Mouse (Mus musculus): Measurements from ENCODE around the gene Rara.
A peak's percentile ranks its signal among the peaks of the same experiment; 100 is the strongest.

Gene Rara

DNA sequence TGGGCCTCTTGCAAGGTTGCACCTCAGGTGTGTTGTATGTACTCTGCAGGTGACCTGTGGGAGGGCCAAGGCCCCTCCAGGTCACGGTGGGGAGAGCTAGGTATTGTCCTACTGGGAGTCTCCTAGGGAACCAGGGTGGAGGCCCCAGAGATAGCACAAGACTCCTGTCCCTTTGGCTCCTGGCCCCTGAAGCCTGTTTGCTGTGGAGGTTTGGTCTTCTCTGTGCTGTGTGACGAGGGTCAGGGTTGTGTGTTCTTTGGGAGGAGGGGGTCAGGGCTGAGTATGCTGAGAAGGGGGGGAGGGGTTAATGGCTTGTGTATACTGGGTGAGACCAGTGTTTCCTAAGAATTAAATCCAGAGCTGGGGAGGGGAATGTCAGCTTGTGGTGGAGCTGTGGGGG lies 25.7 kb downstream of the Rara start:
- DNase-seq (ENCODE audit: low spot score): peak; percentile 60

DNA sequence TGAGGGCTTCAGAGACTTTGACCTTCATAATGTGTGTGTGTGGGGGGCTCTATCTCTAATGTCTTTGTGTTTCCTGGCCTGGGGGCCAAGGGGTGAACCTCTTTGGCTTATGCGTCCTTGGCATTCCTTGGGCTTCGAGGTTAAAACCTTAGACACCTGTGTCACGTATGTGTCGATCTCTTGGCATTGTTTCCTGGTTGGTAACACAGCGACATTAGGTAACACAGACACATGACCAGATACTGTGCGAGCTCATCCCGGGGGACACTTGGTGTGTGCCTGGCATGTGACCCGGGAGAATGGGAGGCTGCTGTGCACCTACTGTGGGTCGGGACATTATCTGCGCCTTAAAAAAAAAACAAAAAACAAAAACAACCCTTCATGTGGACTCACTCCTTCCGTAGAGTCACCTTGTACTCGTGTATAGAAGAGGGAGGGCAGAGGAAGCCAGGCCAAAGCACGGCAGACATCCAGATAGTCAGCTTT lies 26.3 kb downstream of the Rara start:
- DNase-seq (ENCODE audit: low spot score): no peak

DNA sequence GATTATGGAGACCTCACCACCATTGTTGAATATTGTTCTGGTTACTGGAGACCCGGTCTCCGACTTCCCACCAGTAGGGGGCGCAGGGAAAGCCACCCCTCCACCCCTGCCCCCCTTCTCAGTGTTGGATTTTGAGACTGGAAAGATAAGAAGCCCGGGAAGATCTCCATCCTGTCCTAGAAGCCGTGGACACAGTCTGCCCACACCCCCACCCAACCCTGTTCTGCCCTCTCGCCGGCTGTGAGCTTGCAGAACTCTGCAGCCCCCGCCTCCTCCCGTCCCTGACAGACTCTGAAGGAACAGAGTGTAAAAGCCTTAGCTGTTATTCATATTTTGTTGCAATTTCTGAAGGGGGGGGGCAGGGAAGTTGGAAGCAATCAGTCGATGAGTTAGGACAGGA lies 26.8 kb downstream of the Rara start:
- peak; percentile 79 for DNase-seq (ENCODE audit: low spot score)

DNA sequence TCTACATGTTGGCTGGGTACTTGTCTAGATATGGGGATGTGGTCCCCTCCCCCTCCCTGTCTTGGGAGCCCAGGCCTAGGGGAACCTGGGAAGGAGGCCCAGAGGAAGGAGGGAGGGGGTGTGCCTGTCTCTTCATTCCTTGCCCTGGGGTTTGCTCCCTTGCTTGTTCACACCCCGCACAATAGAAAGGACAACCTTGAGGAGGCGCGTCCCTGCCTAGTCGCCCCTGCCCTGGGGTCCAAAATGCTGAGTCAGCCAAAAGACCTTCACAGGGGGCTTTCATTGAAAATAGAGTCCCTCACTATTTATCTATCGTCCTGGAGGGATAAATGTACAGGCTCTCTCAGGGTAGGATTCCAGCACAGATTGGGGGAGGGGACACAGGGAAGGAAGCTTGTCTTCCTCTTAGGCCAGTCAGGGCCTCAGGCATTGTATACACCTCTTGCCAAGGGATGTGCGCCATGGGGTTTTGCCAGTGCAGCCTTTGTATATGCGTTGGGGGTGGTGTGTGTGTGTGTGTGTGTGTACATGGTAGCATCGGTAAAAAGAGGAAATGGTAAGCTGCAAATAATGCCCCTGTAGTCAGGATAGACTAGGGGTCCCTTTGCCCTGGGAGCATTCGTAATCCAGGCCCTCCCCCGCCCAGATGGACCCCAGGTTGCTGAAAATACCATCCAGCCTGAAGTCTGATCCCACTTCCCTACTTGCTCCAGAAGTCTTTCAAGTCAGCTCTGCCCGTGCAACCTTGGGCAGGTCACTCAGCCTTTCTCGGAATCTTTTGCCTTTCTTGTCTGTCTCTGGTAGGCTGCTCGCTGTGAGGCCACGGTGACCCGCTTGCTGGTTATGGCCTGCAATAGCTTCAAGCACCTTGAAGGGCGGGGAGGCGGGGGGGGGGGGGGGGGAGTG lies 27.4 kb downstream of the Rara start:
- no peak for DNase-seq (ENCODE audit: low spot score)

DNA sequence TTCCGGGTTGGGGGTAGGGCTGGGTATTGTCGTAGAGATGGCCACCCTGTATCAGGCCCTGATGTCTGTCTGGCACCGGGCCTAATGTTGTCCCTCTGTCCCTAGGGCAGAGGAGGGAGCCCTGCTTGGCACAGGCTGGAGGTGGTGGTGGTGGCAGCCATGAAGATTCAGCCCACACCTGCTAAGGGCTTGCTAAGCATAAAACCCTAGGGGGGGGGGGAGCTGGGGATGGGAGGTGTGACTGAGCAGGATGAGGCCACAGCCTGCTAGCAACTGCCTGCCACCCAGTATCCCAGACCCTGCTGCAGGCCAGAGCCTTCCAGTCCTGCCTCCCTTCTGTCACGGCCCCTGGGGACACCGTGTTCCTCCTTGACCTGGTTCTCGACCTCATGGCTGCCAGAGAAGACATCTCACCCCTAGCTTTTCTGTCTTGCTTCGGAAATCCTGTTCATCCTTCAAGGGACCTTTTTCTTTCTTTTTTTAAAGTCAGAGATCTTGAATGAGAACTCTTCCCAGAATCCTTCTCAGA lies 28.2 kb downstream of the Rara start:
- DNase-seq (ENCODE audit: low spot score): no peak

DNA sequence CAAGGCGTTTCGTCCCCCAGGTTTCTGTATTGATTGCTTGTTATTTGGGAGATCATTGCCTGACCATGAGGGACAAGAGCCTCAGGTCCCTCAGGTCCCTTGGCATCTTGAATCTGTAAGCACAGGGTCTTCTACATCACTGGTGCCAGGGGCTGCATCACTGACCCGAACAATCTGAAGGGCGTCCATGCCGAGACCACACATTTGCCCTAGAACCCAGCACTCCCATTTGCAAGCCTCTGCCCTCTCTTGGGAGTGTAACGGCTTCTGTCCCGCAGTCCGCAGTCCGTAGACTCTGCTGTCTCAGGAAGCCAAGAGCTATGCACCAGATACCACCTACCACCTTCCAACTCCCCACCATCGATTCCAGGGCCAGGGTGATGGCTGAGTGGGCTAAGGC lies 28.7 kb downstream of the Rara start:
- DNase-seq (ENCODE audit: low spot score): no peak

DNA sequence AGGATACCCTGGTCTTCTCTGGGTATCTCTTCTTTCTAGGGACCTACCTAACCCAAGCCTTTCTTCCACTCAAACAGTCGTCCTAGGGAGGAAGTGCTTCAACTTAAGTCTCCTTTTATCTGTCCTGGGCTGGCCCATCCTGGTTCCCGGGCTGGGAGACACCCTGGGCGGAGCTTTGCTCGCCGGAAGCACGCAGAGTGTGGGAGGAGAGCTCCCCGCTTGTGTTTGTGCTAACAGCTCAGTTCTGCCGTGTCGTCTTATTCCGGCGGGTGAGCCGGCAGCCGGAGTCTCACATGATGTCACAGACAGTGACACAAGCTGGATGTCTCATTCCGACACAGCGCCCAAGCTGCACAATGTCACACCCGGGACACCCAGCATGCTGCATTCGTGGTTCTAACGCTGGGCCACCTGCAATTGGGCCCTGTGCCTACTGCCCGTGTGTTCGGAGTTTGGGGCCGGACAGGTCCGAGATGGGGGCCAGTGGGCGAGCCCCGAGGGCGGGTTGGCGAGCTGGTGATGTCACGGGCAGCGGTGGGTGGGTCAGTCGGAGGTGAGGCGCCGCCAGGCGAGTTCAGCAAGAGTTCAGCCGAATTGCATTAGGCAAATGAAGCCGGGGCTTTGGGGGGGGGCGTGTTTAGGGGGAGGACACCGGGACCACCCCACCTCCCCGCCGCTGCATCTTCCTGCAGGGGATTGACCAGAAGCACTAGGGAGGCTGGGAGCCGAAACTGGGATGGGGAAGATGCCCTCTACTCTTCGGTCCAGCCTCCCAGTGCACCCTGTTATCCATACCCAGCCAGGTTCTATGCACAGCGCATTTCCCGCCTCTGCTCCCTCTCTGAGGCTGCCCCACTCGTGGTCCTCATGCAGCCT lies 32.1 kb downstream of the Rara start:
- peak; percentile 83 for DNase-seq (ENCODE audit: low spot score)

DNA sequence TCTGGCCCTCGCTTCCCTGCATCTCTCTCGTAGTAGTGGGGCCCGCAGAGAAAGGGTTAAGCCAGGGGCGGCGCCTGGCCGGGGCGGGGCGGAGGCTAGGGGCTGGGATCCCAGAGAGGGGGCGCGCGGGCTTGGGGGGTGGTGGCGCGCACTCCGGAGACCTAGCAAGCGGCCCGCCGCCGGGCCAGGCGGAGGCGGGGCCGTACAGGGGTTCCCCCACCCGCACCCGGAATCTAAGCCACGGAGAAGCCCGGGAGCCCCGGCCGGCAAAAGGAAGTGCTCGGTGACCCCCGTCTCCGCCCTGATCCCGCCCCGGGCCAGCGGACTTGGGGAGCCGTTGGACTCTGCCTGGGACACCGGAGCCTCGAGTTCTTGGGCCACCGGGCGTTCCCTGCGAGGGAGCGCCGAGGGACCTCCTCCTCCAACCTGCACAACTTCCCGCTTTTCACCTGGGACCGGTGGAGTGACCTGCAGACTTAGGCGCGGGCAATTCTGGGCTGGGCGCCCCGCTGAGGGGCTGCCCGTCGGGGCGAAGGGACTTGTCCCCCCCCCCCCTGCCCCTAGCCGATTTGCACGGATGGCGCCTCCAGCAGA lies 32.8 kb downstream of the Rara start:
- peak; percentile 71 for DNase-seq (ENCODE audit: low spot score)

DNA sequence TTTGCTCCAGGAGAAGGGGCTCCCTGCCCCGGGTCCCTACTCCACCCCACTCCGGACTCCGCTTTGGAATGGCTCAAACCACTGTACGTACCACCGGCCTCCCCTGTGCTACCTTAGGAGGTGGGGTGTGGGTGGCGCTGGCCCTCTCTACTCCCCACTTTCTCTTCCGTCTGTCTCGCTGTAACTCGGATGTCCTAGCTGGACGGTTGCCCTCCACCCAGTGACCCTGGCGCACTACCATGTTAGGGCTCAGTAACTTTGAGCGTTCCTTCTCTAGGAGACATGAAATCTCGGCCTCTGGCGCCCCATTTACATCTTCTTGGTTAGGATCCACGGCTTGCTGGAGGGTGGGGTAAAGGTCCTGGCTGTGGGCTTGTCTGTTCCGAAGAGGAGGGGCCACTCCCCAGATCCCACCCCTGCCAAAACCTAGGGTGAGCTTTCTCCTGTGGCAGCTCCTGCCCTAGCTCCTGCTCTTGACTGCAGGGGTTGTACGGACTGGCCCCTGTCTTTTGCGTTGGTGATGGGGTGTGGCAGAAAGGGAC lies 33.5 kb downstream of the Rara start:
- peak; percentile 88 for DNase-seq (ENCODE audit: low spot score)

DNA sequence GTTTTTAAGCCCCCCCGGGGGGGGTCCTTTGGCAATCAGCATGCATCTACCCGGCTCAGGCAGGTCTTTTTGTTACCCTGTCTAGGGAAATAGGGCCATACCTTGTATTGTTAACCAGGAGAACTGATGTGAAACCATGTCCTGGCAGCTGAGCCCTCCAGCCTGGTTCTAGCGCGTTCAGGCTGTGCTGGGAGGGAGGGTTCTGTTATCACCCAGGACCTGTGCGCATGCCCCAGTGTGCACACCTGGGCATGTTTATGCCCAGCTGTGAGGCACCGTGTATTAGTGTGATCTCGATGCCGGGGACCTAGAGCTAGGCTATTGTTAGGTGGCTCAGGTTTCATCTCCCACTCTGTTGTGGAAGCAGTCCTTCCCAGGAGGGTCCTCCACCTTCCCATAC lies 34.1 kb downstream of the Rara start:
- no peak for DNase-seq (ENCODE audit: low spot score)

DNA sequence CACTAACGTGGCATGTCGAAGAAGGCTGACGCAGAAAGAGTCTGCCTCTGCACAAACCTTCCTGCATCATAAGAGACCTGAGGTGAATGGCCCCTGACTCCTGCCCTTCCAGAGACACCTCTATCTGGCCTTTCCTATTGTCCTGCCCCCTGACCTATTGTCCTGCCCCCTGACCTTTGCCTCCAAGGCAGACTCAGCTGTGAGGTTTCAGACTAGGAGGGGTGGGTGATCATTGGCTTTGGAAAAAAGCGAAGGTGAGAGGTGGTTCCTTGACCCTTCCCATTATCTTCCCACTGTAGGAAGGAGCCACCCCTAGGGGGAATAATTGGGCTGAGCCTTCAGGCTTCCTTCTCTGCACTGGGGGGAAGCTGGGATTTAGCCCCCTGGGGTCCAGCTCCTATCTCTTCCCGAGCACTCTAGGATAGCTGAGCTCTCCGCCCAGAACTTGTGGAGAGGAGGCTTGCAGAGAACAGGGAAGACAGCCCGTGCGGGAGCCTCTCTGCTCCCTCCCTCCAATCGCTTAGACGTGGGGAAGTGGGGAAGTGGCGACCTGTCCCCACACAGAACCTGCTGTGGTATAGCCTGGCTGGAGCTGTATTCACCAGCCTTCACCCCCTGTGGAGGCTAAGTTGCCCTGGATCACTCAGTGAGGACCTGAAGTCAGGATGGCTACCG lies 34.9 kb downstream of the Rara start:
- no peak for DNase-seq (ENCODE audit: low spot score)

DNA sequence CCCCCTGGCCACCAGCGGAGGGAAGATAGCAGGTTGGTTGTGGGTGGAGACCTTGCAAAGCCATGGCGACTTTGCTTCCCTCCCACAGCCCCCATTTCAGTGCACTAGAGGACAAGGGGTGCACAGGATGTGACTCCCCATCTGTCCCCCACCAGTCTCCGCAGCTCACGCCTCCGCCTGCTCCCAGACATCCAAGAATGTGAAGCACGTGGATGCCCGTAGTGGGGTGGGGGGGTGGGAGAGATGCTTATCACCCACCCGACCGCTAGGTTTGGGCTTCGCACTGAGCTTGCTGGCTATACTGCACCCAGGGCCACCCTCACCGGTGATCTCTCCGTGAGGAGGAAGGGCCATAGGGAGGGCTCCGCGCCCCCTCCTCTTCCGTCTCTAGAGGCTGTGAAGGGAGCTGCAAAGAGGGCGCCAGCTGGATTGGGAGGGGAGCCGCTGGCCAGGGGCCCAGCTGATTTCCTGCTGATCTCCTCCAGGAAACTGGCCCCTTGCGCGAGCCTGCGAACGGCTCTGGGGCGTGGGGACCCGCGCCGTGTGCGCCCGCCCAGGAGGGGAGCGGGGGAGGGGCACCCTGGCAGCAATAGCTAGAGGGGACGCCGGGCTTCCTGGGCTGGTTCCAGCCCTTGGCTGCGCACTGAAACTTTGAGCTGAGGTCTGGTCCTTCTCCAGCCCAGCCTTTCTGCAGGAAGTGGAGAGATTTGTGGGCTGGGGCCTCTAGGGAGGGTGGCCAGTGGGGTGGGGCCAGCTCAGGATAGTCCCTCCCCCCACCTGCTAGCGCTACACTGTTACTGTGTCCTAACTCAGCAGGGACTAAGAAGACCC lies 35.8 kb downstream of the Rara start:
- DNase-seq (ENCODE audit: low spot score): peak; percentile 83

DNA sequence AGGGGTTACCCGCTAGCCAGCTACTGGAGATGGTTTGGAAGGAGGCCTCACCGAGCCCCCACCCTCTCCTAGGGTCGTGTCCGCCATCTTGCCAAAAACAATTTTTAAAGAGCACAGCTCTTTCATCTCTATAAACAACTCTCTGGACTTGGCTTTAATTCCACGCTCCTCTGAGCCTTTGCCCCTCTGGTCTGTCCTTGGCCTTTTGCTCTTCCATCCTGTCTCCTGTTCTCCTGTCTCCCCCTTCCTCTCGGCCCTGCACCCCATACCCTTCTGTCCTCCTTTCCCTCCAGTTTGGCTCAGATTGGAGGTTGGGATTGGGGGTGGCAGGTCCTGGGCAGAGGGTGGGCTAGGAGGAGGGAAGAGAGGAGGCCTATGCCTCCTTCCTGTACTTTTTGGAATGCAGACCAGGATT lies 36.6 kb downstream of the Rara start:
- DNase-seq (ENCODE audit: low spot score): no peak

DNA sequence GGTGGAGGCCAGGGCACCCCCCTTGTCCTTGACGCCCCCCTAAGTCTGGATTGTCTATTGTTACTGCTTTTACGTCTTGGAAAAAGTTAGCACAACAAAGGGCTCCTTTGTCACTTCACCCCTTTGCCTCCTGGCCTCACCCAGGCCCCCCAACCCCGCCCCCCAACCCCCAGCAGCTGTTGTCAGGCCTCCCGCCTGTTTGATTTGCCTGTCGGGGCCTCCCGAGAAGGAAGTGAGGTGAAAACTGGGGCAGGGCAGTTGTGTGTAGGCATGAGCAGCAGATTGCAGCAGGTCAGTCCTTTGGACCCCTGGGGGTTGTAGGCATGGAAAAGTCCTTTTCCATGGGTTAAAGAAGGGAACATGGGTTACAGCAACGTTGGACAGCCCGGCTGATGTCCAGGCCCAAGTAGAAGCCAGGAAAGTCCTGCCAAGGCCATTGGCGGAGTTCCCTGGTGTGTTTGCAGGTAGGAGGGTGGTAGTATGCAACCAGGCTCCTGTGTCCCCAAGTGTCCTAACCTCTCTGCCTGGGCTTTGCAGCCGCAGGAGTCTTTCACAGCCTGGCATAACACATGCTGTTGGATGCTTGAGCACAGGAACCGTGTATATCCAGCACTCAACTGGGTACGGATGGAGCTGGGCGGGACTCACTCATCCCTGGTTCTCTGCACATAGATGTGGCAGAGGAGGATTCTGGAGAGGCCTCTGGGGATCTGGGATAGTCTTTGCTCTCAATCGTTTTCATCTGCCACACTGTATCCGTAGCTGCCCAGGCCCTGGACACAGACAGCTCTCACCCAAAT lies 37.2 kb downstream of the Rara start:
- DNase-seq (ENCODE audit: low spot score): peak; percentile 40

DNA sequence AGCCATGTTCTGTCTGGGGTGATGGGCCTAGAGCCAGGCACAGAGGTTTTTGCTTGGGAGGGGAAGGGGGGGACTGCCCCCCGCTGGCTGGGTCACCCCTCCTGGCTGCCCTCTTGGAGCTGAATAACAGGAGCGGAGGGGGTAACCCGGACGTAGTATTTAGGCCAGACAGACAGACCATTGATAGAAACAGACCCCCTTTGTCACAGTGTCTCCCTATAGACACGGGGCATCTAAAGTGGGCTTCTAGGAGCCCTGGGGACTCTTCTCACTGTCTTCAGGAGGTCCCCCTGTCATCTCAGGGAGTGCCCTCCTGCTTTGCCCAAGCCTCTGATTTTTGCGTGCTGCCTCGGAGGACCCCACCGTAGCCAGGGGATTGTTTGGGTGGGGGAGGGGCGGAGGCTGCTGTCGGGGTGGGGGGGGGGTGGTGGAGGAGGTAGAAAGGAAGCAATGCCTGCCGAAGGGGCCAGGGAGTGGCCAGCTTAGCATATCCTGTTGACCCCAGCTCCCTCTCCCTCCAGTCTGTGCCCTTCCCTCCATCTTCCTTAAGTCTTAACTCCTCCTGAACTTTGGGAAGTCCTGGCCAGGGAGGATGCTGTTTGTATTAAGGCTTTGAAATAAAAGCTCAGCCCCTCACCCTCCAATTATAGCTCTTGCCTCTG lies 37.9 kb downstream of the Rara start:
- peak; percentile 7 for DNase-seq (ENCODE audit: low spot score)

DNA sequence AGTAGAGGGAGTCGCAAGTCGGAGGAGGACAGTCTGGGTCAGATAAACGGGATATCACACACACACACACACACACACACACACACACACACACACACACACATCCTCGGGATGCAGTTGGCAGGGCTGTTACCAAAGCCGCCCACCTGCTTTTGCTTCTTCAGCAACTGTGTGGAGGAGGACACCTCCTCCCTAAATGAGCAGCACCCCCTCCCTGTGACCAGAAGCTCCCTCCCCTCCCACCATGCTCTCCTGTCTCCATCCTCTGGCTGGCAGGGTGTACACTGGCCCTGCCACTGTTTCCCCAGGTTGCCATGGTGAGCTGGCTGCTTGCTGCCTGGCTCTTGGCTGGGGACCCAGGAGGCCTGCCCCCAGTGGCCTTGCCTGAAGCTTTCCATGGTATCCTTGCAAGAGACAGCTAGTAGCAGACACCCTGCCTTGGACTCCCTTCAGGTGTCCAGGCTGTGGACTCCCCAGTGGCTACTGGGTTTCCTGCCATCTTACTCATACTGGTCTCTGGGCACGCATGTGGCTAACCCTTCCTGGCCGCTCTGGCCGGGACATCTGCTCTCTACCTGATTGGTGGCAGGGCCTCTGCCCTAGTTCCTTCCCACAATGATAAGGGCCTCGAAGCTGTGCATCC lies 39.0 kb downstream of the Rara start:
- DNase-seq (ENCODE audit: low spot score): peak; percentile 85

DNA sequence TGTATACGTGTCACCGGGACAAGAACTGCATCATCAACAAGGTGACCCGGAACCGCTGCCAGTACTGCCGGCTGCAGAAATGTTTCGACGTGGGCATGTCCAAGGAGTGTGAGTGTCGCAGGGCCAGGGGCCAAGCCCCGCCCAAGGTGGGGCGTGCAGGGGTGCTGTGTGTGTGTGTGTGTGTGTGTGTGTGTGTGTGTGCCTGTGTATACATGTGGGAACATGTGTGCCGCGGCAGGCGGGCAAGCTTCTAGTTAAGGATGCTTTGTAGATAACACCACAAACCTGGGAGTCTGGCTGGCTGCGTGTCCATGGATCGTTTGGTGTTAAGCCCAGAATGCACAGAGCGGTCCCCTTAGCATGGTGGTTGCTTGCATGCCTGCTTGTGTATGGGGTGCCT lies 40.5 kb downstream of the Rara start:
- DNase-seq (ENCODE audit: low spot score): no peak

DNA sequence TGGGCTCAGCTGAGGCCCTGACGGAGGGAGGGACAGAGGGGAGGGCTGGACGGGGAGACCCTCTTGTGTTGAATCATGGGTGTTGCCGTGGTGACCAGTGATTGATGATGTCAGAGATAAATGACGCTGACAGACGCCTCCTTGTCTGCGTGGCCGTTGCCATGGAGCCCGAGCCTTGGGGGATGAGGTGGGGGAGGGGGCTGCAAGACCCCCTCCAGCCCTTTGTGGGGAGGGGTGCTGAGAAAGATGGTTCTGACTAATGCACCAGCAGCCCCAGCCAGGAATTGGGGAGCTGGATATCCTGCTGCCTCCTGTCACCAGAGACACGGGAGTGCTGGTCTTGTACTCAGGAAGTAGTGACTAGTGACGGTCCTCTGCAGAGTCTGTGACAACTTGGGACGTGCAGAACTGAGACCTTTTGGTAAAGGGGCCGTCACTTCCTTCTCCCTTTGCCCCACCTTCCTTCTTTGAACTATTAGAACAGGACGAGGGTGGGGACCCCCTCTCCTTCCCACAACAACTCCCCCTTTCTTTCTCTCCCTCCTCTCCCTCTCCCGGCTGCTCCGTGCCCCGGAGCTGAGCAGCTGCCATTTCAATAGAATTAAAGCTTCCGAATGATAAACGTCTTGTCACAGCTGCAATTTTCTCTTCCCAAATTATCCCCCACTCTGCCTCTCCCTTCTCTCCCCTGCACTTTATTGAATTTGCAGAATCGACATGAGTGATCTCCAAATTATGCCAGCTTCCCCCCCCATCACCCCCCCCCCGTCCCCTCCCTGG lies 41.3 kb downstream of the Rara start:
- no peak for DNase-seq (ENCODE audit: low spot score)

Data from adipocyte (in vitro differentiated cells).